Mouse (Mus musculus) C2C12 (cell line): Measurements from ENCODE around the gene Vps18. TPM values are rescaled to one million over a fixed set of nuclear protein-coding genes. Genes with fewer than 3 reads are reported as not detected.

Source experiments
- H3K27me3 ChIP-seq: one replicate; pipeline ENCODE4 v1.6.1; 2011; ENCODE audit not compliant: control insufficient read depth, insufficient read depth, insufficient read length
- H3K36me3 ChIP-seq: one replicate; pipeline ENCODE4 v1.6.1; 2011; ENCODE audit not compliant: control insufficient read depth, insufficient read depth
- H3K4me3 ChIP-seq: one replicate; pipeline ENCODE4 v1.5.1; 2011; ENCODE audit warnings: mild to moderate bottlenecking, control low read depth; ENCODE audit not compliant: poor library complexity, insufficient read depth, severe bottlenecking
- H3K79me2 ChIP-seq: one replicate; pipeline ENCODE4 v1.6.1; 2011; ENCODE audit not compliant: control insufficient read depth, insufficient read depth
- H3K79me3 ChIP-seq: one replicate; pipeline ENCODE4 v1.6.1; 2011; ENCODE audit warnings: low read depth, control low read depth
- H3ac ChIP-seq: one replicate; pipeline ENCODE3; 2011; ENCODE audit warnings: low read depth; ENCODE audit not compliant: control insufficient read depth, insufficient read length
- CEBPB ChIP-seq: IDR thresholded peaks from one replicate; pipeline ENCODE4 v1.6.1; 2011; ENCODE audit warnings: low read depth, mild to moderate bottlenecking, control low read depth, moderate library complexity
- CTCF ChIP-seq: IDR thresholded peaks from one replicate; pipeline ENCODE4 v1.5.1; 2011; ENCODE audit not compliant: control insufficient read depth, insufficient read depth, insufficient read length
- FOSL1 ChIP-seq: IDR thresholded peaks from one replicate; pipeline ENCODE4 v1.8.0; 2011; ENCODE audit warnings: mild to moderate bottlenecking, low read length; ENCODE audit not compliant: poor library complexity, insufficient read depth, severe bottlenecking
- MAX ChIP-seq: IDR thresholded peaks from one replicate; pipeline ENCODE4 v1.6.1; 2011; ENCODE audit warnings: mild to moderate bottlenecking, control low read depth
- MYOD1 ChIP-seq: IDR thresholded peaks from one replicate; pipeline ENCODE4 v1.6.1; 2011; ENCODE audit warnings: low read depth; ENCODE audit not compliant: control insufficient read depth, insufficient read length
- MYOG ChIP-seq: IDR thresholded peaks from one replicate; pipeline ENCODE4 v1.6.1; 2011; ENCODE audit not compliant: control insufficient read depth, insufficient read length; ENCODE audit errors: extremely low read depth
- USF1 ChIP-seq: IDR thresholded peaks from one replicate; pipeline ENCODE4 v1.6.1; 2011; ENCODE audit warnings: low read depth, mild to moderate bottlenecking, control low read depth, moderate library complexity
- polyA plus RNA-seq: library from polyadenylated mRNA; unstranded; fragments of >200 nt; fragmentation: generic; extraction: Trizol; gene quantifications from one replicate; pipeline ENCODE4 v1.2.1, GENCODE M21; 2012; ENCODE audit warnings: missing spikeins

Gene Vps18
- polyA plus RNA-seq, 1 experiment = 14.9 TPM

DNA sequence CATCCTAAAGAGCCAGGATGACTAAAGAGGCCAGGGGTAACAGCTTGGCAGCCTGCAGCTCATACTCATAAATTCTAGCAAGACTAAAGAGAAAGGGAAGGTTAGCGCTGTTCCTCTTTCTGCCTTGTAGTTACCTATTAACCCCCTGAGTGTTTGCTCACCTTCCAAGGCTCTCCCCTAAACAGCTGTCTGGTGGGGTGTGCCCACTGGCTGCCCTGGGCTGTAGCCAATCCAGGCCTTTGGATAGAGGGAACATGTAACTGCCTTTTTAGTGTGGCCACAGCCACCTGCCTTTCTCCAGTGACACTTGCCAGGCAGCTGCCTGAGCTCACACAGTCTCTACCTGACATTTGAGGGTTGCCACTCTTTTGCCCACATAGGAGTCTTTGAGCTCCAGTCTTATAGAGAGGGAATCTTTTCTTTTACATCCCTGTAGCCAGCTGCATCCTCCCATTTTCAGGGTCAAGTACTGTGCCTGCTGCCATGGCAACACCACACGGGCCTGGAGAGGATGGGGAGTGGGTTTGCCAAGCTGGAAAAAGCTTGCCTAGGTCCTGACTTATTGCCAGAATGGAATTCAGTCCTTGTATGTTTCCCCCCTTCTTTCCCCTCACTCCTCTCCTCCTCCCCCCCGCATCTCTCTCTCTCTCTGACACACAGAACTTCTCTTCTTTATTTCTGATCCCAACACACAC, 40.7 kb downstream of the Vps18 start:
- H3K79me3 ChIP-seq = no peaks in the 10 kb centered on the region
- TF ChIP-seq MYOD1 (no peak), FOSL1 (no peak), USF1 (no peak), CTCF (no peak), CEBPB (no peak), MAX (no peak)
- peaks cover 81% of the 10 kb centered on the region for H3K27me3 ChIP-seq
- H3K36me3 ChIP-seq = no peaks in the 10 kb centered on the region
- H3K4me3 ChIP-seq = no peak overlapping the region
- no peak overlapping the region for H3ac ChIP-seq
- H3K79me2 ChIP-seq = no peaks in the 10 kb centered on the region

DNA sequence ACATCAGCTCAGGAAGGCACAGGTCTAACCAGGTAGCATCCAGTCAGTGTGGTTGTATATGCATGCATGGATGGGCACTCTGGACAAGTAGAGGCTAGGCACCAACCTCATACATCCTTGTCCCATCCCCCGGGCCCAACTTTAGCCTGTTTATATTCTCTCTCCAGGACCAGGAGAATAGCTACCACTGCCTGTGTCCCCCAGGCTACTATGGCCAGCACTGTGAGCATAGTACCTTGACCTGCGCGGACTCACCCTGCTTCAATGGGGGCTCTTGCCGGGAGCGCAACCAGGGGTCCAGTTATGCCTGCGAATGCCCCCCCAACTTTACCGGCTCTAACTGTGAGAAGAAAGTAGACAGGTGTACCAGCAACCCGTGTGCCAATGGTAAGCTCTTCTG, 42.3 kb downstream of the Vps18 start:
- Histone ChIP-seq H3K27me3 (peaks cover 68% of the 10 kb centered on the region), H3K4me3 (no peak overlapping the region), H3K79me2 (no peaks in the 10 kb centered on the region), H3K79me3 (no peaks in the 10 kb centered on the region), H3K36me3 (no peaks in the 10 kb centered on the region), H3ac (no peak overlapping the region)
- TF ChIP-seq MYOD1 (no peak), MAX (no peak), FOSL1 (no peak), CTCF (no peak), USF1 (no peak), CEBPB (no peak), MYOG (no peak)

DNA sequence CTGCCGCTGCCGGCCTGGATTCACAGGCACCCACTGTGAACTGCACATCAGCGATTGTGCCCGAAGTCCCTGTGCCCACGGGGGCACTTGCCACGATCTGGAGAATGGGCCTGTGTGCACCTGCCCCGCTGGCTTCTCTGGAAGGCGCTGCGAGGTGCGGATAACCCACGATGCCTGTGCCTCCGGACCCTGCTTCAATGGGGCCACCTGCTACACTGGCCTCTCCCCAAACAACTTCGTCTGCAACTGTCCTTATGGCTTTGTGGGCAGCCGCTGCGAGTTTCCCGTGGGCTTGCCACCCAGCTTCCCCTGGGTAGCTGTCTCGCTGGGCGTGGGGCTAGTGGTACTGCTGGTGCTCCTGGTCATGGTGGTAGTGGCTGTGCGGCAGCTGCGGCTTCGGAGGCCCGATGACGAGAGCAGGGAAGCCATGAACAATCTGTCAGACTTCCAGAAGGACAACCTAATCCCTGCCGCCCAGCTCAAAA, 43.7 kb downstream of the Vps18 start:
- H3K27me3 ChIP-seq = peaks cover 57% of the 10 kb centered on the region
- no peak overlapping the region for H3ac ChIP-seq
- H3K79me2 ChIP-seq = no peaks in the 10 kb centered on the region
- no peaks in the 10 kb centered on the region for H3K36me3 ChIP-seq
- H3K4me3 ChIP-seq = no peak overlapping the region
- TF ChIP-seq USF1 = no peak
- no peak for TF ChIP-seq MAX
- TF ChIP-seq CEBPB = no peak
- no peak for TF ChIP-seq MYOG
- no peak for TF ChIP-seq FOSL1
- no peak for TF ChIP-seq CTCF
- no peak for TF ChIP-seq MYOD1
- H3K79me3 ChIP-seq = no peaks in the 10 kb centered on the region

DNA sequence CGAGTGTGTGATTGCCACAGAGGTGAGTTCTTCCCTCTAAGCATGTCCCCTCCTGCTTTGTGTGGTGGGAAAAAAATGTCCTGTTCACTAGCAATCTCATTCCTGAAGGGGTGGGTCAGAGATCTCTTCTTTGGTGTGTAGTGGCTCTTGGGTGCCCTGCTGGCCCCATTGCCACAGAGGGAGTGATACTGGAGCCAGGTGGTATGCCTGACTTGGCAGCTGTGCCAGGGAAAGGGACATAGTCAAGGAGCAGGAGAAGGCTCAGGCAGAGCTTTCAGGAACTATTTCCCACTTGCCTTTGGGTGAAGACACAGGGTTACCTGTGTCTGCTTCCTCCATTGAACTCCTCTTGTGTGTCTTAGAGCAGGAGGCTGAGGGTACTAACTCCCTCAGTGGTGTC, 45.6 kb downstream of the Vps18 start:
- Histone ChIP-seq H3K79me2 (no peaks in the 10 kb centered on the region), H3K4me3 (no peak overlapping the region), H3K36me3 (no peaks in the 10 kb centered on the region), H3K79me3 (no peaks in the 10 kb centered on the region), H3ac (no peak overlapping the region), H3K27me3 (peaks cover 39% of the 10 kb centered on the region)
- TF ChIP-seq MYOD1 = no peak
- no peak for TF ChIP-seq USF1
- TF ChIP-seq FOSL1 = no peak

DNA sequence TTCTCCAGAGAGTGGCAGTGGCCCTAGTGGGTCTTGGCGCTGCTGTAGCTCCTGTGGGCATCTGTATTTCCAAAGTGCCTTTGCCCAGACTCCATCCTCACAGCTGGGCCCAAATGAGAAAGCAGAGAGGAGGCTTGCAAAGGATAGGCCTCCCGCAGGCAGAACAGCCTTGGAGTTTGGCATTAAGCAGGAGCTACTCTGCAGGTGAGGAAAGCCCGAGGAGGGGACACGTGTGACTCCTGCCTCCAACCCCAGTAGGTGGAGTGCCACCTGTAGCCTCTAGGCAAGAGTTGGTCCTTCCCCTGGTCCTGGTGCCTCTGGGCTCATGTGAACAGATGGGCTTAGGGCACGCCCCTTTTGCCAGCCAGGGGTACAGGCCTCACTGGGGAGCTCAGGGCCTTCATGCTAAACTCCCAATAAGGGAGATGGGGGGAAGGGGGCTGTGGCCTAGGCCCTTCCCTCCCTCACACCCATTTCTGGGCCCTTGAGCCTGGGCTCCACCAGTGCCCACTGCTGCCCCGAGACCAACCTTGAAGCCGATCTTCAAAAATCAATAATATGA, 46.5 kb downstream of the Vps18 start:
- H3ac ChIP-seq = no peak overlapping the region
- H3K27me3 ChIP-seq = peaks cover 30% of the 10 kb centered on the region
- no peaks in the 10 kb centered on the region for H3K79me3 ChIP-seq
- no peak for TF ChIP-seq MYOD1
- no peak for TF ChIP-seq MYOG
- TF ChIP-seq FOSL1 = no peak
- TF ChIP-seq USF1 = no peak
- TF ChIP-seq CEBPB = no peak
- no peak overlapping the region for H3K4me3 ChIP-seq
- no peaks in the 10 kb centered on the region for H3K36me3 ChIP-seq
- no peaks in the 10 kb centered on the region for H3K79me2 ChIP-seq

DNA sequence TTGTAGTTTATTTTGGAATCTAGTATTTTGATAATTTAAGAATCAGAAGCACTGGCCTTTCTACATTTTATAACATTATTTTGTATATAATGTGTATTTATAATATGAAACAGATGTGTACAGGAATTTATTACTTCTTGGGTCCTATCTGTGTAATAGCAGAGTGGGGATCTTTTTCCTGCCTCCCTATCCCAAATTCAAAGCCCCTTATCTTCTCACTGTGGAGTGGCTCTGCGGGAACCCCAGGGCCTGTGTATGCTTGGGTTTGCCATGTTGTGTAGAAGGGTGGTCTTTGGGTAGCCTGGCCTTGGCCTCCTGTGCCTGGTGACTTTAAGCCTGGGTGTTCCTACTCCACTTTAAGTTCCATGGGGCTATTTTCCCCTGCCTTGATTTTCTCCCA, 47.0 kb downstream of the Vps18 start:
- Histone ChIP-seq H3K79me3 (no peaks in the 10 kb centered on the region), H3K4me3 (no peak overlapping the region), H3K79me2 (no peaks in the 10 kb centered on the region), H3ac (no peak overlapping the region), H3K27me3 (peaks cover 25% of the 10 kb centered on the region), H3K36me3 (no peaks in the 10 kb centered on the region)
- TF ChIP-seq CEBPB (no peak), USF1 (no peak), MYOD1 (no peak), MAX (no peak), MYOG (no peak), FOSL1 (no peak), CTCF (no peak)
